Mouse (Mus musculus) heart, adult 2 months (tissue): ENCODE measurements around the gene Fam122a.

Experiments
- CTCF ChIP-seq: fragments of 200-600 bp; IDR thresholded peaks from 2 replicates; pipeline ENCODE4 v1.8.1; 2022; ENCODE audit warnings: antibody characterized with exemption, mild to moderate bottlenecking, moderate library complexity
- EP300 ChIP-seq: fragments of 200-500 bp; IDR thresholded peaks from 2 replicates; pipeline ENCODE4 v1.6.1; 2011; ENCODE audit warnings: low read depth, low read length, control low read depth; ENCODE audit not compliant: insufficient read depth

DNA sequence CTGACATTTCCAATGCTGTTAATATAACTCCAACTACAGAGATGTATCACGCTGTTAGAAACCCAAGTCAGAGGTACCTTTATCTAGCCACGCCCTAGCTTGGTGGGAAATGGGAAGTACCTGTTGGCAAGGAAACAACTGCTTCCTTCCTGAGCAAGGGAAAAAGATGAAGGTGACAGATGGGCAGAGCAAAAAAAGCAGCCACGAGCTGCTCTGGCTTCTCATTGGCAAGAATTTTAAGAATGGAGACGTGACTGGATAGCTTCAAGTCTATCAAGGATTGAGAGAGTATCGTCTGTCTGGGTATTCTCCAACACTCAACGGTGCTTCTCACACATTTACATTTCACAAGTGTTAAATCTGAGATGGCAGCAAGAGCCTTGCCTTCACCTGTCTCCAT is 1.9 kb downstream of the Fam122a start:
- no peak for TF ChIP-seq EP300
- TF ChIP-seq CTCF, result no peak
